Mouse (Mus musculus): ENCODE data around the gene 1700012A03Rik. TPM values are rescaled to one million over a fixed set of nuclear protein-coding genes. Genes with fewer than 3 reads are reported as not detected.

Gene 1700012A03Rik
- total RNA-seq, 1 experiment from 2014 or later = not detected

- no peak for DNase-seq
Measured at GRCm38 (mm10) chr6:32093312-32093711, 43.3 kb downstream of the 1700012A03Rik start.

GRCm38 (mm10) chr6:32105547-32106275 lies 55.7 kb downstream of the 1700012A03Rik start:
- no peak for DNase-seq

Measured in adrenal gland, postnatal 14 days (tissue).